Mouse (Mus musculus): Measurements from ENCODE around the gene Esyt2. TPM values are rescaled to one million over a fixed set of nuclear protein-coding genes. Genes with fewer than 3 reads are reported as not detected.

Gene Esyt2
- total RNA-seq, 2 experiments from 2014 or later, result 64.9 to 69.9 TPM

GRCm38 (mm10) chr12:116435232-116435631, 154.2 kb downstream of the Esyt2 start:
- DNase-seq (ENCODE audit: low spot score in 2 of 2), result no peak

- no peak for DNase-seq (ENCODE audit: low spot score in 2 of 2)
These were observed 155.1 kb downstream of the Esyt2 start for GRCm38 (mm10) chr12:116436125-116436524.

GRCm38 (mm10) chr12:116438591-116438990, 157.6 kb downstream of the Esyt2 start:
- no peak for DNase-seq (ENCODE audit: low spot score in 2 of 2)

Small RNA genes lying within 50 kb of the gene (microRNA-seq; reads per million reads assigned to microRNA genes)
- 0 reads per million in 2 experiments for gene Gm23190

Other genes starting within 250 kb of the Esyt2 start
- 10 to 100 TPM; 27.8 to 29.3 TPM for gene Zfp386, start 233.5 kb upstream of the Esyt2 start, total RNA-seq (2021)
- under 1 TPM; 0.46 to 0.99 TPM for gene Vipr2, start 203.5 kb upstream of the Esyt2 start, total RNA-seq (2021)
- 10 to 100 TPM; 16.2 to 16.4 TPM for gene Wdr60, start 18.2 kb upstream of the Esyt2 start, total RNA-seq (2021)
- not detected for gene Gm11027, start 5.8 kb upstream of the Esyt2 start, total RNA-seq (2021)
- gene Ncapg2, start 124.2 kb downstream of the Esyt2 start, total RNA-seq (2021), result 1 to 10 TPM; 4.0 to 5.8 TPM
- 100 to 1,000 TPM; 296 to 297 TPM for gene Ptprn2, start 204.5 kb downstream of the Esyt2 start, total RNA-seq (2021)

Data from layer of hippocampus, adult 18-20 months (tissue).